Mouse (Mus musculus) stomach, postnatal 0 days (tissue): ENCODE measurements around the gene Methig1.

ENCODE experiments used
- CTCF ChIP-seq: IDR thresholded peaks from 2 replicates; pipeline ENCODE4 v1.5.1; 2016; ENCODE audit warnings: antibody characterized with exemption, low read depth, mild to moderate bottlenecking, moderate library complexity
- EP300 ChIP-seq: optimal IDR thresholded peaks from 2 replicates; pipeline ENCODE3; 2016; ENCODE audit warnings: antibody characterized with exemption

DNA sequence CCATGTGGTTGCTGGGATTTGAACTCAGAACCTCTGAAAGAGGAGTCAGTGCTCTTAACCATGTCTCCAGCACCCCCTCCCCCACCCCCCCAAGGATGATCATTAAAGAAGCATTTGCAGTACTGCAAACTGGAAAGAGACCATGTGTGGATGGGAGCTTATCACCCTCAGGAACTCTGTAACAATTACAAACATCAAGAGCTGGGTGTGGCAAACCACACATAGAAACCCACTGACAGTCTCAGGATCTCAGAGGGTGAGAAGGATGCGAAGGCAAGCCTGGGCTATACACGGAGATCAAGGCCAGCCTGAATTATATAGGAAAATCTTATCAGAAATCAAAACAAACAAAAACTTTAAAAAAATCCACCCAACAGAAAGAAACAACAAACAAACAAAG, 46.7 kb upstream of the Methig1 start:
- TF ChIP-seq CTCF (no peak), EP300 (no peak)
